Mouse (Mus musculus): ENCODE data around the gene Twistnb. TPM values are rescaled to one million over a fixed set of nuclear protein-coding genes. Genes with fewer than 3 reads are reported as not detected.
A peak's percentile ranks its signal among the peaks of the same experiment; 100 is the strongest.

Gene Twistnb
- polyA plus RNA-seq, 1 experiment from 2014 or later, result 77.6 TPM

- ATAC-seq (replicated peaks; ENCODE audit: low FRiP score, low read depth), result no peak
- Histone ChIP-seq H3K27ac (no peak overlapping the region), H3K4me2 (ENCODE audit: low read length) (no peak overlapping the region), H3K36me3 (ENCODE audit: insufficient read depth, low read length) (peaks cover 4% of the 10 kb centered on the region; the same call in 1 of the 2 replicates), H3K9ac (ENCODE audit: low read depth, low read length) (no peak overlapping the region), H3K4me3 (replicated peaks; ENCODE audit: low read depth, low read length) (no peak overlapping the region), H3K27me3 (ENCODE audit: insufficient read depth, low read length) (no peaks in the 10 kb centered on the region), H3K9me3 (replicated peaks; ENCODE audit: low read length) (no peaks in the 10 kb centered on the region), H3K4me1 (replicated peaks; ENCODE audit: insufficient read depth, low read length) (peaks cover 5% of the 10 kb centered on the region; the same call in 1 of the 2 replicates)
- DNase-seq (ENCODE audit: low spot score), result no peak
- WGBS, result 74% methylated on average over 9 of the region's 9 CpGs
- TF ChIP-seq CTCF (IDR thresholded peaks at IDR 0.05; ENCODE audit: low read depth), result no peak
Measured at GRCm38 (mm10) chr12:33433812-33434211, 4.4 kb downstream of the Twistnb start.

GRCm38 (mm10) chr12:33434758-33435157 lies 5.3 kb downstream of the Twistnb start:
- Histone ChIP-seq H3K4me3 (replicated peaks; ENCODE audit: low read depth, low read length) (no peak overlapping the region), H3K4me1 (replicated peaks; ENCODE audit: insufficient read depth, low read length) (peaks cover 5% of the 10 kb centered on the region; the same call in 1 of the 2 replicates), H3K4me2 (ENCODE audit: low read length) (no peak overlapping the region), H3K9me3 (replicated peaks; ENCODE audit: low read length) (no peaks in the 10 kb centered on the region), H3K9ac (ENCODE audit: low read depth, low read length) (no peak overlapping the region), H3K36me3 (ENCODE audit: insufficient read depth, low read length) (peaks cover 4% of the 10 kb centered on the region; the same call in 1 of the 2 replicates), H3K27ac (no peak overlapping the region), H3K27me3 (ENCODE audit: insufficient read depth, low read length) (no peaks in the 10 kb centered on the region)
- WGBS, result 98% methylated on average over 4 of the region's 4 CpGs
- no peak; the same call in 1 of the 2 replicates for TF ChIP-seq CTCF (IDR thresholded peaks at IDR 0.05; ENCODE audit: low read depth)
- DNase-seq (ENCODE audit: low spot score) (no peak), ATAC-seq (replicated peaks; ENCODE audit: low FRiP score, low read depth) (no peak)

GRCm38 (mm10) chr12:33455418-33455817 lies 26.0 kb downstream of the Twistnb start:
- 77% methylated on average over 7 of the region's 7 CpGs for WGBS
- Histone ChIP-seq H3K9me3 (replicated peaks; ENCODE audit: low read length) (no peaks in the 10 kb centered on the region), H3K27me3 (ENCODE audit: insufficient read depth, low read length) (no peaks in the 10 kb centered on the region), H3K4me3 (replicated peaks; ENCODE audit: low read depth, low read length) (no peak overlapping the region), H3K4me2 (ENCODE audit: low read length) (no peak overlapping the region), H3K36me3 (ENCODE audit: insufficient read depth, low read length) (no peaks in the 10 kb centered on the region), H3K9ac (ENCODE audit: low read depth, low read length) (no peak overlapping the region), H3K27ac (no peak overlapping the region), H3K4me1 (replicated peaks; ENCODE audit: insufficient read depth, low read length) (no peaks in the 10 kb centered on the region)
- DNase-seq (ENCODE audit: low spot score) (no peak), ATAC-seq (replicated peaks; ENCODE audit: low FRiP score, low read depth) (no peak)
- TF ChIP-seq CTCF (IDR thresholded peaks at IDR 0.05; ENCODE audit: low read depth), result no peak

GRCm38 (mm10) chr12:33456242-33456641 lies 26.8 kb downstream of the Twistnb start:
- ATAC-seq (replicated peaks; ENCODE audit: low FRiP score, low read depth) (no peak), DNase-seq (ENCODE audit: low spot score) (peak; percentile 31)
- no peak overlapping the region for H3K9ac ChIP-seq (ENCODE audit: low read depth, low read length)
- H3K27ac ChIP-seq, result no peak overlapping the region
- no peaks in the 10 kb centered on the region for H3K4me1 ChIP-seq (replicated peaks; ENCODE audit: insufficient read depth, low read length)
- no peak overlapping the region for H3K4me2 ChIP-seq (ENCODE audit: low read length)
- no peaks in the 10 kb centered on the region for H3K9me3 ChIP-seq (replicated peaks; ENCODE audit: low read length)
- no peak for TF ChIP-seq CTCF (IDR thresholded peaks at IDR 0.05; ENCODE audit: low read depth)
- H3K36me3 ChIP-seq (ENCODE audit: insufficient read depth, low read length), result no peaks in the 10 kb centered on the region
- H3K4me3 ChIP-seq (replicated peaks; ENCODE audit: low read depth, low read length), result no peak overlapping the region
- no peaks in the 10 kb centered on the region for H3K27me3 ChIP-seq (ENCODE audit: insufficient read depth, low read length)
- WGBS, result 45% methylated on average over 5 of the region's 5 CpGs

GRCm38 (mm10) chr12:33480975-33481374 lies 51.5 kb downstream of the Twistnb start:
- no peak for ATAC-seq (replicated peaks; ENCODE audit: low FRiP score, low read depth)
- DNase-seq (ENCODE audit: low spot score), result peak; percentile 81
- Histone ChIP-seq H3K4me3 (replicated peaks; ENCODE audit: low read depth, low read length) (no peak overlapping the region), H3K36me3 (ENCODE audit: insufficient read depth, low read length) (no peaks in the 10 kb centered on the region), H3K4me2 (ENCODE audit: low read length) (no peak overlapping the region), H3K9me3 (replicated peaks; ENCODE audit: low read length) (no peaks in the 10 kb centered on the region), H3K9ac (ENCODE audit: low read depth, low read length) (no peak overlapping the region), H3K4me1 (replicated peaks; ENCODE audit: insufficient read depth, low read length) (no peaks in the 10 kb centered on the region), H3K27me3 (ENCODE audit: insufficient read depth, low read length) (no peaks in the 10 kb centered on the region), H3K27ac (no peak overlapping the region)
- peak; percentile 70 for TF ChIP-seq CTCF (IDR thresholded peaks at IDR 0.05; ENCODE audit: low read depth)
- 26% methylated on average over 5 of the region's 5 CpGs for WGBS

GRCm38 (mm10) chr12:33482931-33483330 lies 53.5 kb downstream of the Twistnb start:
- ATAC-seq (replicated peaks; ENCODE audit: low FRiP score, low read depth), result no peak
- H3K36me3 ChIP-seq (ENCODE audit: insufficient read depth, low read length), result no peaks in the 10 kb centered on the region
- DNase-seq (ENCODE audit: low spot score), result no peak
- no peak overlapping the region for H3K4me3 ChIP-seq (replicated peaks; ENCODE audit: low read depth, low read length)
- no peak overlapping the region for H3K9ac ChIP-seq (ENCODE audit: low read depth, low read length)
- no peak overlapping the region for H3K4me2 ChIP-seq (ENCODE audit: low read length)
- TF ChIP-seq CTCF (IDR thresholded peaks at IDR 0.05; ENCODE audit: low read depth), result no peak
- no peaks in the 10 kb centered on the region for H3K9me3 ChIP-seq (replicated peaks; ENCODE audit: low read length)
- H3K27ac ChIP-seq, result no peak overlapping the region
- 78% methylated on average over 2 of the region's 2 CpGs for WGBS
- H3K4me1 ChIP-seq (replicated peaks; ENCODE audit: insufficient read depth, low read length), result no peaks in the 10 kb centered on the region
- H3K27me3 ChIP-seq (ENCODE audit: insufficient read depth, low read length), result no peaks in the 10 kb centered on the region

Other genes starting within 250 kb of the Twistnb start
- 0.96 and 1.6 TPM in 2 replicates for gene Efcab10, start 34.8 kb upstream of the Twistnb start, polyA plus RNA-seq (2015; fragmentation: Nextera tagmentation; extraction: Ambion mirVana)

Measured in kidney, postnatal 0 days (tissue).